Mouse (Mus musculus) stomach, embryonic 14.5 days (tissue): Measurements from ENCODE around the gene Clock. TPM values are rescaled to one million over a fixed set of nuclear protein-coding genes. Genes with fewer than 3 reads are reported as not detected.

Experiments used
- ATAC-seq: fragments of 200-750 bp; cut with Nextera tagmentation; 2 replicates; pipeline ENCODE4 v1.8.0; 2017; ENCODE audit warnings: low read depth, moderate TSS enrichment; ENCODE audit not compliant: insufficient number of reproducible peaks, insufficient read depth, low FRiP score
- H3K27ac ChIP-seq: fragments of 300-500 bp; sonication (generic); 2 replicates; pipeline ENCODE4 v1.5.1; 2014; ENCODE audit warnings: mild to moderate bottlenecking, low read length, moderate library complexity, mixed read lengths
- H3K27me3 ChIP-seq: fragments of 300-500 bp; sonication (generic); 2 replicates; pipeline ENCODE4 v1.6.1; 2014; ENCODE audit warnings: low read length, control low read depth, mixed read lengths; ENCODE audit not compliant: control insufficient read depth, insufficient read depth
- H3K36me3 ChIP-seq: fragments of 300-500 bp; sonication (generic); 2 replicates; pipeline ENCODE4 v1.6.1; 2014; ENCODE audit warnings: mild to moderate bottlenecking, control low read depth, low read length, moderate library complexity, mixed read lengths; ENCODE audit not compliant: control insufficient read depth, insufficient read depth
- H3K4me1 ChIP-seq: fragments of 300-500 bp; sonication (generic); 2 replicates; pipeline ENCODE4 v1.6.1; 2014; ENCODE audit warnings: low read length, control low read depth, mixed read lengths; ENCODE audit not compliant: control insufficient read depth, insufficient read depth
- H3K4me2 ChIP-seq: fragments of 300-500 bp; sonication (generic); replicated peaks from 2 replicates; pipeline ENCODE4 v1.6.1; 2014; ENCODE audit warnings: low read depth, low read length, control low read depth
- H3K4me3 ChIP-seq: fragments of 300-500 bp; sonication (generic); 2 replicates; pipeline ENCODE4 v1.5.1; 2014; ENCODE audit warnings: low read depth, low read length, control low read depth
- H3K9ac ChIP-seq: fragments of 300-500 bp; sonication (generic); replicated peaks from 2 replicates; pipeline ENCODE4 v1.6.1; 2014; ENCODE audit warnings: low read depth, mild to moderate bottlenecking, control low read depth, low read length, moderate library complexity, mixed read lengths
- H3K9me3 ChIP-seq: fragments of 300-500 bp; sonication (generic); 2 replicates; pipeline ENCODE4 v1.6.1; 2016; ENCODE audit warnings: low read depth, low read length, control low read depth; ENCODE audit not compliant: control insufficient read depth
- WGBS: fragments of 180-500 bp; shearing (Covaris S2); extraction: QIAGEN DNeasy Blood & Tissue Kit; methylation state at CpG from one replicate; pipeline ENCODE4 v1.1.7; 2014; 5-methylcytosine and 5-hydroxymethylcytosine counted together
- polyA plus RNA-seq: library from polyadenylated mRNA; unstranded; fragments of >200 nt; fragmentation: Nextera tagmentation; extraction: Ambion mirVana; gene quantifications from 2 replicates; pipeline ENCODE4 v1.2.1, GENCODE M21; 2014

The Clock gene
- polyA plus RNA-seq, 1 experiment from 2014 or later, result 21.1 TPM

- 70% methylated on average over 7 of the region's 7 CpGs for WGBS
- Histone ChIP-seq H3K9me3 (no peaks in the 10 kb centered on the region), H3K4me2 (no peak overlapping the region), H3K4me1 (no peaks in the 10 kb centered on the region), H3K4me3 (no peak overlapping the region), H3K36me3 (no peaks in the 10 kb centered on the region), H3K27me3 (no peaks in the 10 kb centered on the region), H3K27ac (no peak overlapping the region), H3K9ac (no peak overlapping the region)
- ATAC-seq, result no peak
These were observed 139.8 kb downstream of the Clock start for GRCm38 (mm10) chr5:76164827-76165226.

GRCm38 (mm10) chr5:76163828-76164390, 140.7 kb downstream of the Clock start:
- WGBS, result 49% methylated on average over 4 of the region's 4 CpGs
- Histone ChIP-seq H3K27ac (no peak overlapping the region), H3K36me3 (no peaks in the 10 kb centered on the region), H3K4me1 (no peaks in the 10 kb centered on the region), H3K9me3 (no peaks in the 10 kb centered on the region), H3K27me3 (no peaks in the 10 kb centered on the region), H3K4me3 (no peak overlapping the region), H3K9ac (no peak overlapping the region), H3K4me2 (no peak overlapping the region)
- ATAC-seq, result no peak

GRCm38 (mm10) chr5:76162926-76163325, 141.7 kb downstream of the Clock start:
- Histone ChIP-seq H3K4me3 (no peak overlapping the region), H3K27me3 (no peaks in the 10 kb centered on the region), H3K9ac (no peak overlapping the region), H3K4me2 (no peak overlapping the region), H3K27ac (no peak overlapping the region), H3K4me1 (no peaks in the 10 kb centered on the region), H3K36me3 (no peaks in the 10 kb centered on the region; the same call in 1 of the 2 replicates), H3K9me3 (no peaks in the 10 kb centered on the region)
- WGBS, result 79% methylated on average over 5 of the region's 5 CpGs
- no peak for ATAC-seq

- no peak overlapping the region for H3K27ac ChIP-seq
- no peak overlapping the region for H3K4me3 ChIP-seq
- no peak overlapping the region for H3K9ac ChIP-seq
- peaks cover under 1% of the 10 kb centered on the region; the same call in 1 of the 2 replicates for H3K36me3 ChIP-seq
- 90% methylated on average over 6 of the region's 6 CpGs for WGBS
- H3K9me3 ChIP-seq, result no peaks in the 10 kb centered on the region
- no peak overlapping the region for H3K4me2 ChIP-seq
- no peaks in the 10 kb centered on the region for H3K27me3 ChIP-seq
- no peaks in the 10 kb centered on the region for H3K4me1 ChIP-seq
- no peak for ATAC-seq
These were observed 143.1 kb downstream of the Clock start for GRCm38 (mm10) chr5:76161491-76161890.

GRCm38 (mm10) chr5:76160086-76160485, 144.5 kb downstream of the Clock start:
- Histone ChIP-seq H3K9me3 (no peaks in the 10 kb centered on the region), H3K9ac (no peak overlapping the region), H3K4me2 (no peak overlapping the region), H3K27me3 (no peaks in the 10 kb centered on the region), H3K36me3 (peaks cover 5% of the 10 kb centered on the region; the same call in 1 of the 2 replicates), H3K27ac (no peak overlapping the region), H3K4me1 (no peaks in the 10 kb centered on the region), H3K4me3 (no peak overlapping the region)
- no peak for ATAC-seq
- WGBS, result 49% methylated on average over 3 of the region's 3 CpGs

Other genes with a start within 250 kb of the Clock start
- gene Srd5a3, start 164.5 kb downstream of the Clock start, polyA plus RNA-seq, result 33.6 and 34.1 TPM in 2 replicates
- gene Tmem165, start 120.9 kb downstream of the Clock start, polyA plus RNA-seq, result 120 and 127 TPM in 2 replicates
- not detected in 2 replicates for gene Pdcl2, start 26.4 kb upstream of the Clock start, polyA plus RNA-seq
- not detected in 2 replicates for gene Nmu, start 59.0 kb upstream of the Clock start, polyA plus RNA-seq
- not detected in 2 replicates for gene Gm7271, start 179.2 kb upstream of the Clock start, polyA plus RNA-seq
- gene Exoc1, start 224.5 kb upstream of the Clock start, polyA plus RNA-seq, result 34.9 and 40.2 TPM in 2 replicates